Mouse (Mus musculus): ENCODE measurements around the gene Fignl2.

- TF ChIP-seq CTCF (IDR thresholded peaks at IDR 0.05; ENCODE audit: low read depth) (no peak), EP300 (IDR thresholded peaks at IDR 0.05; ENCODE audit: low read depth) (no peak)
Observed at GRCm38 (mm10) chr15:101047194-101047555, 31.2 kb downstream of the Fignl2 start, which contains the start of gene Gm47841.
